Mouse (Mus musculus) small intestine, adult 2 months (tissue): ENCODE data around the gene Snx29. TPM values are rescaled to one million over a fixed set of nuclear protein-coding genes. Genes with fewer than 3 reads are reported as not detected.

ENCODE experiments used
- H3K27ac ChIP-seq: fragments of 200-500 bp; 2 replicates; pipeline ENCODE4 v1.5.1; 2012; ENCODE audit warnings: low read depth, low read length, control low read depth, inconsistent platforms; ENCODE audit not compliant: insufficient read depth
- H3K27me3 ChIP-seq: fragments of 200-500 bp; 2 replicates; pipeline ENCODE4 v1.6.1; 2012; ENCODE audit warnings: mild to moderate bottlenecking, moderate library complexity, low read length, inconsistent platforms; ENCODE audit not compliant: control insufficient read depth, insufficient read depth
- H3K36me3 ChIP-seq: fragments of 200-500 bp; 2 replicates; pipeline ENCODE4 v1.6.1; 2012; ENCODE audit warnings: mild to moderate bottlenecking, low read length, control low read depth, inconsistent platforms; ENCODE audit not compliant: control insufficient read depth, insufficient read depth
- H3K4me1 ChIP-seq: fragments of 200-500 bp; 2 replicates; pipeline ENCODE4 v1.6.1; 2012; ENCODE audit warnings: low read length, inconsistent platforms, mixed read lengths; ENCODE audit not compliant: control insufficient read depth, insufficient read depth, insufficient read length
- H3K4me3 ChIP-seq: fragments of 200-500 bp; 2 replicates; pipeline ENCODE4 v1.5.1; 2012; ENCODE audit warnings: low read depth, mild to moderate bottlenecking, control low read depth, inconsistent platforms, low read length, moderate library complexity
- CTCF ChIP-seq: fragments of 200-500 bp; IDR thresholded peaks from 2 replicates; pipeline ENCODE4 v1.5.1; 2012; ENCODE audit warnings: low read depth, mild to moderate bottlenecking, control low read depth, inconsistent platforms, low read length, moderate library complexity, mixed read lengths; ENCODE audit not compliant: insufficient replicate concordance, insufficient read length; ENCODE audit errors: extremely low read depth
- POLR2A ChIP-seq: fragments of 200-500 bp; IDR thresholded peaks from 2 replicates; pipeline ENCODE4 v1.6.1; 2012; ENCODE audit warnings: low read depth, mild to moderate bottlenecking, control low read depth, inconsistent platforms, low read length, moderate library complexity
- WGBS: fragments of 180-500 bp; shearing (Covaris S2); methylation state at CpG from one replicate; pipeline ENCODE4 v1.1.7; 2018; 5-methylcytosine and 5-hydroxymethylcytosine counted together
- polyA plus RNA-seq: library from polyadenylated mRNA; depleted of rRNA; stranded (reverse); fragments of >200 nt; gene quantifications from 2 replicates; pipeline ENCODE4 v1.2.3, GENCODE M21; 2012

The Snx29 gene
- polyA plus RNA-seq, 1 experiment: 6.0 TPM

DNA sequence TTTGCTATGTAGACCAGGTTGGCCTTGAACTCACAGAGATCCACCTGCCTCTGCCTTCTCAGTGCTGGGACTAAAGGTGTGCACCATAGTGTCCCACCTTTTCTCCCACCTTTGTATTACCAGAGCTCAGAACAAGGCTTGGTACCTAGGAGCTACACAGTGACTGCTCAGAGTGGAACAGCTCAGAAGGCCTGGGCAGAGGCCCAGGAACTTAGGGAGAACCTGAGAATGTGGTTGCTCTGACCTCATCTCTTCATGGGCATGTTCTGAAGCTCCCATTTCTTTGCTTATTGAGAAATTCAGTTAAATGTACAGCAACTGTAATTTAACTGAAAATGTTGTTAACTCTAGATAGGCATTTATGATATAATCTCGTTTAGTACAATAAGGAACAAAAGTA is 44.1 kb downstream of the Snx29 start:
- Histone ChIP-seq H3K27ac (no peak overlapping the region), H3K4me1 (peaks cover 20% of the 10 kb centered on the region), H3K36me3 (no peaks in the 10 kb centered on the region; the same call in 1 of the 2 replicates), H3K4me3 (no peak overlapping the region), H3K27me3 (no peaks in the 10 kb centered on the region)
- WGBS: 34% methylated on average over 1 of the region's 1 CpGs
- TF ChIP-seq CTCF (no peak), POLR2A (no peak)

DNA sequence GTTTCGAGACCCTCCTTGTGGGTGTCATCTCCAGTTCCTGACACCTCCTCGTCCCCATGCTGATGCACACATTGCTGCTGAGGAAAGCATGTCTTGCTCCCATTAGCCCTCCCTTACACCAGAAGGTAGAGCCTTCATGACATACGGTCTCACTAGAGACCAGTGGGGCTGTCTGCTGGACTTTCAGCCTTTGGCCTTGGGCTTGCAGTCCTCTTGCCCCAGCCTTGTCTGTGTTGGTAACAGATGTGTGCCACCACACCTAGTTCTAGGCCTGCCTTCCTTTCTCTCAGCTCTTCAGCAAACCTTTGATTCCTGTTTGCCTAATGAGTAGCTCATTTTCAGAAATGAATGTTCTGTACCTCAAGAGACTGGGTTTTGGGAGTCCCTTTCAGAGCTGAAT is 45.7 kb downstream of the Snx29 start:
- WGBS: 89% methylated on average over 3 of the region's 3 CpGs
- peaks cover 3% of the 10 kb centered on the region; the same call in 1 of the 2 replicates for H3K36me3 ChIP-seq
- no peaks in the 10 kb centered on the region for H3K27me3 ChIP-seq
- H3K4me3 ChIP-seq: no peak overlapping the region
- peaks cover 20% of the 10 kb centered on the region for H3K4me1 ChIP-seq
- no peak for TF ChIP-seq CTCF
- TF ChIP-seq POLR2A: no peak
- peak overlapping the region; percentile 29 for H3K27ac ChIP-seq

DNA sequence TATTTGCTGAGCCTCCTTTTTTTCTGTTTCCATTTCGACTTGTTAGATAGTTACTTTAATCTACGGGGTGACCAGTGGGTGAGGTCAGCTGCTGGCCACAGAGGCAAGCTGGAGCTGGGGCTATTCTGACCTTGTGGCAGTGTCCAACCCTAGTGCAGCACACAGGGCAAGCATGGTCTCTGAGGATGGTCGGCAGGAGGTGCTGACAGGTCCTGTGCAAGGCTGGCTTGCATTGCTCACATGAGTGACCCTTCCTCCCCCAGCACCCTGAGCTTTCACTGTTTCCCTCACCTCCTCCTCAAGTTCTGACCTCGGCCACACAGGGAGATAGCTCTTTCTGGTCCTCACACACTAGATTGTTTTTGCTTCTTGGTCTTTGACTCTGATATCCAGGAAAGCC is 46.5 kb downstream of the Snx29 start:
- Histone ChIP-seq H3K36me3 (peaks cover 3% of the 10 kb centered on the region; the same call in 1 of the 2 replicates), H3K27me3 (no peaks in the 10 kb centered on the region), H3K27ac (peak overlapping the region; percentile 11), H3K4me1 (peaks cover 20% of the 10 kb centered on the region), H3K4me3 (no peak overlapping the region)
- WGBS: 69% methylated on average over 4 of the region's 4 CpGs
- TF ChIP-seq CTCF (no peak), POLR2A (no peak)

DNA sequence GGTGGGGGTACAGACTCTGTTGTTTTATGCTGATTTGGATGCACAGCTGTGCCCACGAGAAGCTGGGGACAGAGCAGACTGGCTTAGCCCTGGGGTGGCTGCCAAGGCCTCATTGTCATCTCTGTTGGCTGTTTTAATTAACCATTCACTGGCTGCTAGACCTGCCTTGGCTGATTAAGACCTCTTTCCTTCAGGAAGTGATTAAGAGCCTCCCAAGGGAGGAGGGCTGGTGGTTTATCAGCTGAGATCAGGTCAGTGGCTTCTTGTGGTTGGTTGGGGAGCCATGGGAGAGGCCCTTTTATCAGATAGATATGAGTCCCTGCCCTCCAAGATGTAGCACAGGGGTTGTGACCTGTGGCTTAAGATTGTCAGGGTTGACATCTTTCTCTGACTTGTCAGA is 46.9 kb downstream of the Snx29 start:
- TF ChIP-seq CTCF (no peak), POLR2A (no peak)
- peak overlapping the region; percentile 67 for H3K27ac ChIP-seq
- H3K36me3 ChIP-seq: peaks cover 3% of the 10 kb centered on the region; the same call in 1 of the 2 replicates
- H3K4me3 ChIP-seq: no peak overlapping the region
- 21% methylated on average over 1 of the region's 1 CpGs for WGBS
- no peaks in the 10 kb centered on the region for H3K27me3 ChIP-seq
- peaks cover 20% of the 10 kb centered on the region for H3K4me1 ChIP-seq

DNA sequence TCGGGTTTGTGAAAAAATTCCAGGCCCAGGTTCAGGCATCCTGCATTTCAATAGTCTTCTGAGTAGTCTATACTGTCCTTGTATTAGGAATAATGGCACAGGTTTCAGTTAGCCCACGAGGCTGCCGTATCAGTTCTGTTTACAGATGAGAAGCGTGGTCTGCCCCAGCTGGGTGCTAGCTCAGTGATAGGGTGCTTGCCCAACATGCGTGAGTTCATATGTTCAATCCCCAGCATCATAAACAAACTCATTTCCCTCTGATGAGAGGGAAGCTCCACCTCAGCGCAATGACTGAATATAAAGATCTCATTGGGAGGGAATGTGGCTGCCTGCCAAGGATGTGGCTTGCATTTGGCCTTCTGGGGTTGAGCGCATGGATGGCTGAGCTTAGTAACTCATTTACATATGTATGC is 47.4 kb downstream of the Snx29 start:
- Histone ChIP-seq H3K27ac (peak overlapping the region; percentile 67), H3K36me3 (peaks cover 3% of the 10 kb centered on the region; the same call in 1 of the 2 replicates), H3K4me1 (peaks cover 20% of the 10 kb centered on the region), H3K27me3 (no peaks in the 10 kb centered on the region), H3K4me3 (no peak overlapping the region)
- WGBS: 39% methylated on average over 7 of the region's 7 CpGs
- TF ChIP-seq CTCF: no peak
- no peak for TF ChIP-seq POLR2A

DNA sequence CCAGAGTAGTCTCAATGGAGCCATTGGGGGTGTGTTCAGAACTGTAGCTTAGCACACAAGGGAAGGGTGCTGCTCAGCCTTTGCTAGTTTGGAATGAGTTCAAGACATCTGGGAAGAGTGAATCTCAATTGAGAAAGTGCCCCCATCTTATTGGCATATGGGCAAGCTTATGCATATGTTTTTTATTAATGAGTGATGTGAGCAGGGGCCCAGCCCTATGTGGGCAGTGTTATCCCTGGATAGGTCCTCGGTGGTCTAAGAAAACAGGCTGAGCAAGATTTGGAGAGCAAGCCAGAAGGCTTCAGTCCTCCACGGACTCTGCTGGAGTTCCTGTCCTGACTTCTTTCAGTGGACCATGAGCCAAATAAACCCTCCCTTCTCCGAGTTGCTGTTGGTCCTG is 56.6 kb downstream of the Snx29 start:
- Histone ChIP-seq H3K4me1 (no peaks in the 10 kb centered on the region), H3K27ac (no peak overlapping the region), H3K27me3 (no peaks in the 10 kb centered on the region), H3K4me3 (no peak overlapping the region), H3K36me3 (no peaks in the 10 kb centered on the region; the same call in 1 of the 2 replicates)
- 74% methylated on average over 3 of the region's 3 CpGs for WGBS
- TF ChIP-seq CTCF (no peak), POLR2A (no peak)

DNA sequence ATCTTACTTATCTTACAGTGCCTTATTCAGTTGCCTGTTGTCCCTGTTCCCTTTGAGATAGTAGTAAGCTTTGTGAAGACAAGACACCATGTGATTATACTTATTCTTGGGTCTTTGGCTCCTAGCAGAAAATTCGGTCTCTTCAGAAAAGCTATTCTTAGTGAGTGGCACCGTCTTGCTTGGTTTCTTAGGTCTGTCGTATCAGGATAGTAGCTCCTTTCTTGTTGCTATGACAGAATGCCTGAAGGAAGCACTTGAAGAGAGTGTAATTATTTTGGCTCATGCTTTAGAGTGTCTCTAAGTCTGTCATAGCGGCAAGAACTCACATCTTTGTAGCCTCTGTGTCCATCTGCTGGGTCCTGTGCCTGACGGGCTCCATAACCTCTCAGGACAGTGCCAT is 57.3 kb downstream of the Snx29 start:
- no peak overlapping the region for H3K4me3 ChIP-seq
- no peaks in the 10 kb centered on the region for H3K27me3 ChIP-seq
- H3K4me1 ChIP-seq: no peaks in the 10 kb centered on the region
- H3K36me3 ChIP-seq: no peaks in the 10 kb centered on the region; the same call in 1 of the 2 replicates
- TF ChIP-seq POLR2A (no peak), CTCF (no peak)
- no peak overlapping the region for H3K27ac ChIP-seq
- WGBS: 92% methylated on average over 5 of the region's 5 CpGs
